Mouse (Mus musculus) Muller cell, postnatal 12 days (primary cell): ENCODE measurements at regions not wholly inside any gene's neighbourhood (a gene's known extent, or its start where the extent isn't known, plus 50 kb on each side); places are given as distances from the start of the nearest gene placed in this dataset.

Source experiments
- DNase-seq: peaks from one replicate; pipeline ENCODE4 v3.0.0-alpha.2; 2015; ENCODE audit errors: inconsistent ontology term

DNA sequence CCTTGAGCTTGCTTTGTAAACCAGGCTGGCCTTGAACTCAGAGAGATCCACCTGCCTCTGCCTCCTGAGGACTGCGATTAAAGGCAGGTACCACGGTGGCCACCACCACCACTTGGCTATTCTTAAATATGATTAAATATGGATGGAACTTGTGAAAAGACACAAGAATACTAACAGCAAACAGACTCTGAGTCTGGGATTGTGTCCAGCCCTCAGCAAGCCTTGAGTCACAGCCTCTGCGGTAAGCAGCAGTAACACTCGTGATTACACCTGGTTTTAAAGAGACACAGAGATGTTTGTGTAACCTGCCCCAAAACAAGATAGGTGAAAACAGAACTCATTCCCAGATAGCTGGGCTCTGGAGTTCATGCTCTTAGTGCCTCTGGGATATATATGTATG lies 263.4 kb downstream of the Mreg start:
- DNase-seq, result no peak

DNA sequence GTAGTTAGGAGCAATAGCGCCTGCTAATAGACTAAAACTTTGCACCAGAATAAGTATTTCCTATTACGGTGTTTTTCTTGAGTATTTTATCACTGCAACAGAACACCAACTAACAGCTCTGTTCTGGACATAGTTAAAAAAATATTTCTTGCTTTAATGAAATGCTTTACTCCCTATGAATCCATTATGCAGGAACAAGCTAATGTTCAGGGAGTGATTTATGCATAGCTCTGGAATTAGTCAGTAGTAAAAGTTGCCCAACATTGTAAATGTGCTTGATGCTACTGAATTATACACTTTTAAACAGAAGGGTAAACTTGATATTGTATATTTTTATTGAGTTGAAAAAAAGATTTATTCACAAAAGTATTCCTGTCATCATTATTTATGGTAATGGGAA lies 264.6 kb downstream of the Mreg start:
- DNase-seq, result peak; percentile 51

DNA sequence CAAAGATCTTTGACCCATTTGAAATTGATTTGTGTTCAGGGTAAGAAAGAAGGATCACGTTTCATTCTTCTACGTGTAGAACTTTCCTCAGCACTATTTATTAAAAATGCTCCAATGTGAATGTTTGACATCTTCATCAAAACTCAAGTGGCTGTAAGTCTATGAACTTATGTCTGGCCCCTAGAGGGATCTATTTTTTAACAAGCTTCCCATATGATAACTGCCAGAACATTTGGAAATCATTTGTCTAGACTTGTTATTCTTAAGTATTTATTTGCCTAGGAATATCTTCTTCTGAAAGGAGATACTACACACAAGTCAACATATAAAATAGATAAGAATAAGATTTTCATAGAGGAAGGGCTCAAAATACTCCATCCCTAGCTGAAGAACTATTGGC lies 265.2 kb downstream of the Mreg start:
- no peak for DNase-seq

DNA sequence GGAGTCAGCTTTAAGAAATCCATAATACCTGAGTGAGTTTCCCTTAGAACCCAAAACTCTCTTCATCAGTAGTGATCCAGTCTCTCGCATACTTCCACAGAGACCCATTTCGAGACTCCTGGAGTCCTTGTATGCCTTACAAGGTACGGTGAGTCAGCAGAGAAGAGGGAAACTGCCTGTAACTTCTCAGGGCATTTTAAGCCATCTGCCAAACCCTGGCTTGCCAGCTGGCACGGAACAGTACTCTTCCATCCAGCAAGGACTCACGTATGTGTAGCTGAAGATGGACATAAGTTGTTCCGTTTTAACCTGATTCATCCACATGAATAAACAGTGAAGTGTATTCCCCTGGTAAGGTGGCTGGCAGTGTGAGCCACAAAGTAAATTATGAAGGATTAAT lies 267.0 kb downstream of the Mreg start:
- DNase-seq, result peak; percentile 26

DNA sequence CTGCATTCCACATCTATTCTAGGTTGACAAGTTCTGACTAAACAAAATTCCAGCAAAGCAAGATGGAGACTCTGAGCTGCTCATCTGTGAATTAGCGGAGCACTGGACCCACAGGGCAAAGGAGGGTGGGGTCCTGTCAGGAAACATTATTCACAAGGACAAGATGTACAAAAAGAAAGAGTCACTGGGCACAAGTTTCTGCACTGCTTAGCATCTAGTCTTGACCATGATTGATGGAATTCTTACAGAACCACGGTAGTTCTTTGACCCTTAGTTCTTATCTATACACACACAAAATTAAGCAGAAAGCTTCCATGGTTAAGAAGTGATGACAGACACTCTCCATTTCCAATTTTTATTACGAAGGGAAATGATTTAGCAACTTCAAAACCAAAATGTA lies 267.6 kb downstream of the Mreg start:
- peak; percentile 38 for DNase-seq

DNA sequence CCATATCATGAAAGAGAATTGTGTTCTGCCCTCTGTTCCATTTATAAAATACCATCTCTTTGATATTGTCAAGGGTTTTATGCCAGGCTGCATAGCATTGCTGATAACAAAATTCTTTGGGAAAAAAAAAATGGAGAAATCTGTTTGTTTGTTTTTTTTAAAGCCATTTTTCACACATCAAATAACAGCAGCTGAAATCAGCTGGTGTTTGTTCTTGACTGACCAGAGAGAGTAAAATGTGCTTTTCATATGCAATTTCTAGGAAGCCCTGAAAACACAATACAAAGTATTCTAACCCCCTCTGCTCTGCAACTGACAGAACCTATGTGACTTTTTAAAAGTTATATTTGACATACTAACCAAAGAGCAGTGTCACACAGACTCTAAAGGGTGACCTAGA lies 270.0 kb downstream of the Mreg start:
- no peak for DNase-seq

DNA sequence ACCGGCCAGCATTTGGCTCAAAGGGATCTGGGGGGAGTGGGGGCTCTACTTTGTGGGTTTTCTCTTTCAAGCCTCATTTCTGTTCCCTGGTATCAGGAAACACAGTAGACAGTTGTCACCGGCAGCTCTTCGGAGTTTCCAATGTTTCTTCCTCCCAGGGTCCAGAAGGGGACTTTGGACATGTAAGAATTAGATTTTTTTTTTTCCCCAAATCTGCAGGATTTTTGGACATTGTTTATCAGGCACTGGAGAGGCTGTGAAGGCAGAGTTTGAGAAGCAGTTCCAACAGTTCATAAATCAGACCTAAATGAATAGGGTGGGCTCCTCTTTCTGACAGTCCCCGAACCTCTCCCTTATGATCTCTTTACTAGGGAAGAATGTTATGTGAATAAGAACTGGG lies 270.4 kb downstream of the Mreg start:
- DNase-seq, result no peak

DNA sequence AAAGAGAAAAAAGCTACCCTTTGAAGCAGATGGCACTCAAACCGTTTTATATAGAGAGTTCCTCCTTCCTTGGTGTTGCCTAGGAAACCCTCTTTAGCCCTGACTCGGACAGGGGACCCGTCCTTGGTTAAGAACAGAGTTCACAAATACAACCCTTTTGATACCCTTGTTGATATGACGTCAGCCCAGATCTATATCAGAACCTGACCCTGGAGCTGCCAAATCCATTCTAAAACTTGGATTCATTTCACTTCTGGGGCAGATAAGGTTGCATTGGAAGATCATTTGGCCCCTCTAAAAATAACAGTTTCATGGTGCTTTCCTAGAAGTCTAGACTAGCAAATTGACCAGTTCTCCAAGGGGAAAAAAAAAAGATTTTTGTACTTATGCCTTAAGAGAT lies 271.2 kb downstream of the Mreg start:
- DNase-seq, result no peak

DNA sequence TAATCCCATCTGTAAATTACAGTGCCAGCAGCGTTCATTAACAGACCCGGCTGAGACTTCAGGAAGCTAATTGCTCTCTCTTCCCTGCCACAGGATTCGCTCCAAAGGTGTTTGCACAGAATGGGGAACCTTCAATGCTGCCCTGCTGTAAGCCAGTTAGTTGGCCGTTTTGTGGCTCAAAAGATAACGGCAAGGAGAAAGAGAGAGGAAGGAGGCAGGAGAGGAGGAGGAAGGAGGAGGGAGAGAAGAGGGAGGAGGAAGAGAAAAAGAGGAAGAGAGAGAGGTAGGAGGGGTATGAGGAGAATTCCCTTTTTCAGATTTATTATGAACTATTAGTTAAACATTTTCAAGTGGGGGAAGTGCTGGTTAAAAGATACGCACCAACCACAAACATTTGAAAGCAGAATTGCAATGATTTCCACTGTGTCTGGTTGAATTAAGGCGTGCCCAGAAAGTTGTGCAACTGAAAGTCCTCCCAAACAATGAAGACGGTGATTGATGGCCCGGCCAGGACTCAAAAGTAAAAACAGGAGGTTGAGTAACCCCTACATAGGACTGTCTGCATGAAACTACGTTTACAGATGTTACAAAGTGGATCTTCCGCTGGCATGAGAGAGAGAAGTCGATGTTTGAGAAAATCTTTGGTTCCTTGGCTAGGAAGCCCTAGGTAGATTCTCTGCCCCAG lies 273.6 kb downstream of the Mreg start:
- DNase-seq, result no peak

DNA sequence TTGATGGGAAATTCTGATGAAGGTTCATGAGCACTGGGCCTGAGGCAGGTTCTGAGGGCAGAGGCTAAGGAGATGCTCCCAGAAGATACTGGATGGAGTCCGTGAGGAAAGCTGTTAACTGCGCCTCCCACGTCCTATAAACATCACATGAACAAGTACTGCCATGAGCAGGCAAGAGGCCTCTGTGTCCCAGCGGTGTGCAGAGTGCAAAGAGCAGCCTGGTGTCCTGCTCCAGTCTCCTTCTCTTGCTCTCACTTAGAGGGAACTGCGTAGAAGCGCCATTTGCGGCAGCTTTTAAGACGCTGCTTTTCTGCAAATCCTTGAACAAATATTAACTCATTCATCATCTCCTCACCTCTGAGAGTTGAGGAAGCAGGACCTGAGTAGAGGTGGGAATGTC lies 274.2 kb downstream of the Mreg start:
- no peak for DNase-seq

DNA sequence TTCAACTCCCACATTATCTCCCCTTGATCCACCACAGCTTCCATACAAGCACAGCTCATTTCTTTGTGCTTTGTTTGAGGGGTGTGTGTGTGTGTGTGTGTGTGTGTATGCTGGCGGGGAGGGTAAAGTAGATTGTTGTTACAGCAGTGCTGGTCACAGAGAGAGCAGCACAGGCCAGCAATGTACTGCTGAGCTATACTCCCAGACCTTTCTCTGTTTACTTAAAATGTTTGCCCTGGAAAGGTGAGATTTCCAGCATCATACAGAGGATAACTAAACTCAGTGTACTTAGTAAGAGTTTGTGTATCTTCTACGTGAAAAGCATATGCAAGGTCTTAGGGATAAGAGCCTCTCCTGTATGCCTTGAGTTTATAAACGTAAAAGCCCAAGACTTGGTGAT lies 274.9 kb downstream of the Mreg start:
- no peak for DNase-seq

DNA sequence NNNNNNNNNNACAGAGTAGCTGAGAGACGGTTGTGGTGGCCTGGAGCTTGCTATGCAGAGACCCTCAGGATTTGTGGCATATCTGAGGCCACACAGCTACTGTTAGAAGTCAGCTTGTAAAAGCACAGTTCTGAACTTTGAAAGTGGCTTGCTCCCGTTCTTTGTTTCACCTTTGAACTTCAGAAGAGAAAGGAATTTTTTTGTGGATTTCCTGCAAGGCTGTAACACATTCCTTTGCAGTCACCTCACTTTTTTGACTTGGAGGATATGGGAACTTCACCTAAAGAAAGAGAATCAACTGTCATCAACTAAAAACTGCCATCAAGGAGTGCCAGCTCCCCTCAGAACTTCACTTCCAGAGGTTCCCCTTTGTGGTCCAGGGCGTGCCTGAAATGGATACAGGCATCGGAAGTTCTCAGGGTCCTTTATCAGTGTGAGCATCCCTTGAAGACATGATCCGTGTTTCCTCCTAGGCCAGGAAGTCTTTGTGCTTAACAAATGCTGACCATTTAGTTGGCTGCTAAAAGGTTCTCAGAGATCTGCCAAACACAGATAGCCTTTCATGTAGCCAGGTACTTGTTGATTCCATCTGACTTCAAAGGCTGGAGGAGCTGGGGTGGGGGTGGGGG lies 275.5 kb downstream of the Mreg start:
- no peak for DNase-seq

DNA sequence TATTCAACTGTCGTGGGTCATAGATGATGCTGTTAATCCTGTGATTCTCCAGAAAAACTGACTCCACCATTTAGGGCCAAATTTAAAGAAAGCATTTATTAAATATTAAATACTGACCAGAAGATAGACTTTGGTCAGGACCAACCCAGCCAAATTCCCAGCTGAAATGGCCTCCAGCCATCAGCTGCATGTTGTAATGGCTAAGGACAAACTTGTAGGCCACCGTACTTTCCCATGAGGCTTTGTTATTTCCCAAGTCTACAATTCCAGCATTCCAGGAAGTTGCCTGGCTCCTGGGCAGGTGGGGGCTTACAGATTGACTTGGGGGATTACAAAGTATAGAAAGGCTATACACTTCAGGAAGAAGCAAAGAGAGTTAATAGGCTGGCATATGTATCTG lies 272.5 kb upstream of the Fn1 start:
- DNase-seq, result no peak

DNA sequence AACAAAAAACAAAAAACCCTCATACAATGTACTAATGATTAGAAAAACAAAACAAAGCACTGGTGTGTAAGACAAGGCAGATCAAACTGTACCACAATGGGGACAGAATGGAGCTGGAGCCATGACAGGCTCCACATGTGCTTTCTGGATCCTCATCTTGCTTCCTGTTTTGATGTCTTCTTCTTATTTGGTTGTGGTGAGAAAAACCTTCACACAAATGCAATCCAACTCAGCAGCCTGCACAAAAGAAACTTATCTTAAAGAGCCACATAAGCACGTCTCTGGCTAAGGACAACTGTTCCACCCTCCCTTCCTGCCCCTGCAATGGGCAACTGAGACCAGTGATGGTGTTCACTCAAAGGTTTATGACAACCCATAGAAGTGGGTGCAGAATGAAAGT lies 271.9 kb upstream of the Fn1 start:
- DNase-seq, result no peak

DNA sequence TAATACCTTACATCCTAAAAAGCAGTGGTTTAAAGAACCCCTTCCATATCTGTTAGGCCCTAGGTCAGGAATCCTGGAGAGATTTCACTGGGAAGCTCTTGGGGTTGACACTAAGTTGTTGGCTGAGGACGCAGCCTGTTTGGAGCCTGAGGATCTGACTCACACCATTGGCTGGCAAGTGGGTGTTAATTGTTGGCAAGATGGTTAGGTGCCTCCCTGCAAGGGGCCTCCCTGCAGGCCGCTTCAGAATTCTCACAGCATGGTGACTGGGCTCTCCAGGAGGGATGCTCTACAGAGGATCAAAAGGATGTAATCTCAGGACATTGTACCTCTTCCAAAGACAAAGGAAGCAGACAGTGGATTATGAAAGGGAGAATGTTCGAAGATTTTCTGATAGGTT lies 270.7 kb upstream of the Fn1 start:
- DNase-seq, result peak; percentile 62

DNA sequence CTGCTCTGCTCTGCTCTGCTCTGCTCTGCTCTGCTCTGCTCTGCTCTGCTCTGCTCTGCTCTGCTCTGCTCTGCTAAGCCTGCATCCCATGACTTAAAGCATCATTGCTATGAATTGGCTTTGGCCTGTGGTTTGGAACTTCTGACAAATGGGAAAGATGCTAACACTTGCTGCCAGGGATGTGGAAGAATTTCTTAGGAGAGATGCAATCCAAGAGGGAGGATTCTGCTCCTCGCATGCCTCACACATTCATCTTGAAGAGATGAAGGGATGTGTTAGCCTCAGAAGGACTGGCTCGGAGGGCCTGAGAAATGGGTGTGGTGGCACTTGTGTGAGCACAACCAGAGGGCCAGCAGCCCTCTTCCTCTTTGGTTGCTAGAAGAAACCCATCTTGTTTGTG lies 268.5 kb upstream of the Fn1 start:
- DNase-seq, result no peak

DNA sequence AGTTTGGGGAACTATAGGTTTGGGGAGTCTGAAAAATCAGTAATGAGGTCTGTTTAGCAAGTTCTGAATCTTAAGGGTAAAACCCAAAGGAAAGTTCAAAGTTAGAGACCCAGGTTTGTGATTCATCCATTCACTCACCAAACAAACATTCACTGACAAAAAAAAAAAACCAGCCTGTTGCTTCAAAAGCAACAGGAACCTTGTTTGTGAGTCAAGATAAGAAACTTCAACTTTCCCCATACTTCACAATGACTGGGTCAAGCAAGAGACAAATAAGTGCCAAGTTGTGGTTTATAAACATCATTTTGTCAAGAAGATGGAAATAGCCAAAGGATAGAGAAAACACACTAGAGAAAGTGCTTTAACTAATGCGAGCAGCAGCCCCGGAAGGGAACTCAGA lies 266.9 kb upstream of the Fn1 start:
- DNase-seq, result peak; percentile 36

DNA sequence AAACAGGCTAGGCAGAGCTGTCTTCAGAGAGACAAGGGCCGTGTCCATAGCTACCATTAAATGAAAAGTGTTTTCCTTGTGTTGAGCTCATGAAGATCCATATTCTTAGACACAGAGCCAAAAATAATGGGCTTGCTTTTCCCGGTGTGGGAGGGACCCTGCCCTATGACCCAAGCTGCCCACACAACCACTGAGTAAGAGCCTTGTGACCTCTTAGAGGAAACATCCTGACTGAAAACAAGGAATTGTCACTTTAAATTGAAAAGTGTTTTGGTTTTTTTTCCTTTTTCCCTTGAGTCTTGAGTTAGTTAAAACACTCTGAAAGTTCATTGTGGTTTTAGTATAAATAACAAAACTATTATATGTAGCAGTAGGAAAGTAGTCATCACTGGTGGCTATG lies 264.0 kb upstream of the Fn1 start:
- DNase-seq, result no peak

DNA sequence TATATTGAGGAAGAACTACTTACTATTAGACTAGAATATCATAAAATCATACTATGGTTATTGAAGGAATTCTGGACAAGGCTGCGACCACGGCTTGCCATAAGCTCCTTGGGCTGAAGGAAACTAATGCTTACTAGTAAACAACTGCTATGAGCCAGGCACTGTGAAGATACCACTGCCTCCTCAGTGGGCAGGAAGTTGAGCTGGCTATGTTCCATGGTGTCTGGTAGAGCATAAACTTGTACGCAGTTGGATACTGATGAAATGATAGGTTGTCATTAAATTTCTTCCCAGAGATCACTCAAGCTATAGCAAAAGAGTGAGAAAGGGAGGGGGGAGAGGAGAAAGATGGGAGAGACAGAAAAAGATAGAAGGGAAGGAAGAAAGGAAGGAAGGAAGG lies 261.4 kb upstream of the Fn1 start:
- no peak for DNase-seq

DNA sequence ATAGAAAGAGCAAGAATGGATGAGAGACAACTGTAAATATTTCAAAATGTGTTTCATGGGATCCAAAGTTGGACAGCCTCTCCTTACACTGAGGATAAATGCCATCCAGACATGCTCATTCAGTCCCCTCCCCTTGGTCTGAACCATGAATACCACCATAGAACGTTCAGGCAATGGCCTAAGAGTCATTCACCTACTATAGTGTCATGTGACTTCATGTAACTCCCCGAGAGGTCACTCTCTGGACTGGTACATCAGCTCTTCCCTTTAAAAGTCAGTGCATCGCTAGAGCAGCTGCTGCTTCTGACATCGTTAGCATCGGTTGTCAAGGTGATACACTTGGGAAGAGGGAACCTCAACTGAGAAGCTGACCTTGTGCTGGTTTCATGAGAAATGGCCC lies 260.2 kb upstream of the Fn1 start:
- DNase-seq, result no peak

DNA sequence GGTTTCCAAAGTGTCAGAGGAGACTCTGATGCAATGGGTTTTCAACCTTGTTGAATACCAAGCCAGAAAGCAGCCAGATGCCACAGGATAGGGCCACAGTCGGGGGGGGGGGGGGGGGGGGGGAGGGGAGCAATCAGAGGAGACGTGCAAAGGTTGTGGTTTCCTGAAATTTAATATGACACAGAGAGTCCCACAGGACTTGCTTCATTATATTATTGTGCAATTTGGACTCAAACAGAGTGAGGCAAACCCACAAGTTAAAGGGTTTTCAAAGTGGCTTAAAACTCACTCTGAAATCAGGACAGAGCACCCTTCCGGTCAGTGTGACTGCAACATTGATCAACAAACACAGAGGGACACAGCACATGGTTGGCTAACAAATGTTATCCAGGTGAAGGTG lies 259.4 kb upstream of the Fn1 start:
- no peak for DNase-seq

DNA sequence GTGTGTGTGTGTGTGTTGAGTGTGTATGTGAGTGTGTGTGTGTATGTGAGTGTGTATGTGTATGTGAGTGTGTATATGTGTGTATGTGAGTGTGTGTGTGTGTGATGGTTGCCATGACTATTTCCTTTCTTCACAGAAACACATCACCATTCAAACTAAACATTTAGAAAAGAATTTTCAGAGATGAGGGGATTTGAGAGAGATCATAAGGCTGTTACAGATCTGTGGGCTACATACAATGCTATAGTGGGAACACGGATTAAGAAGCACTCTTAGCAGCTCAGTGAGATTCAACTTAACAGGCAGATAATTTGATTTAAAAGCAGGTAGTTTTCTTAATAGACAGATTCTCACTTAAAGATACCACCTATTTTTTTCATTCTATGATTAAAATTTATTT lies 257.1 kb upstream of the Fn1 start:
- DNase-seq, result no peak

DNA sequence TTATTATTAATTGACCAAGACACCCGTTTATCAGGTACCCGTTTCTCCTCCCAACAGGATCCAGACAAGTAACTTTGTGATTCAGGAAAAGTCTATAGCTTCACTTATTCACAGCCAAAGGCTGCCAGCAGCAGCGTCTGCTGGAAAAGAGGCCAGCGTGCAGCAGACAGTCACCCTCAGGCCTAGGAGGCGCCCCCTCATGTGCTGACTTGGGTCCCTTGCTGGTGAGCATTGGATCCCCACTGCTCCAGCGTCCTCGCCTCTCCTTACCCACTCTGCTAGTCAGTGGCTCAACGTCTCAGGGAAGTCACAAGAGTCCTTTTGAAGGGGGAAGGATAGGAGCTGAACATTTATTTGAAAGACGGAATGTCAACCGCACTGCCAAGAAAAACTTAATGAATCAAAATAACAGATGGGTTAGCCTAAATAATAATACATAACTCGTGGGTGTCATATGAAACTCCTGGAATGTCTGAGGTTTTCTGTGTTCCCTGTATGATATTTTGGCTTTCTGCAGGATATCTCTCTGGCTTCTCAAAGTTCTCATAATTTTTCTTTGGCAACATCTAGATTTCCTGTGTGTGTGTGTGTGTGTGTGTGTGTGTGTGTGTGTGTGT lies 256.6 kb upstream of the Fn1 start:
- DNase-seq, result peak; percentile 27
